26 mouse cellular contexts compared by ENCODE assay signal in genomic region chr6:136418889-136419835, GRCm38 (mm10). TPM values are rescaled to one million over a fixed set of nuclear protein-coding genes. Genes with fewer than 3 reads are reported as not detected.
DNase-seq lines count a peak whose midpoint lies in the region; ATAC-seq and TF ChIP-seq lines count a peak whose summit lies in the region.
"Had no signal": no experiment of that assay in that cellular context is flagged by ENCODE, and none has a peak within 500 bp of the region (broad histone marks: within the 10 kb centered on the region; RNA-seq: fewer than 3 reads in every experiment).

No protein-coding gene starts in this region.

- no peak for TF ChIP-seq CTCF in MEL (IDR thresholded peaks at IDR 0.05 in 2 of 3, conservative IDR thresholded peaks at IDR 0.05 in 1 of 3; ENCODE audit: control insufficient read depth in 1 of 3, insufficient read depth in 1 of 3, low read depth in 2 of 3, low read length in 3 of 3, poor library complexity in 1 of 3, severe bottlenecking in 1 of 3)

- no peak for DNase-seq in heart, adult 9 months (ENCODE audit: low spot score in 2 of 2)
- peak; percentile 29 for DNase-seq in MEL (ENCODE audit: low read depth, low spot score)
- peak; percentile 71 to 90 for DNase-seq in kidney, adult 8-10 months
- DNase-seq in kidney, postnatal 36 days: peak; percentile 72 to 87
- no peak for DNase-seq in lung, postnatal 14 days
- no peak for DNase-seq in spleen, postnatal 10 days (ENCODE audit: low spot score in 2 of 2)
- DNase-seq in left cerebral cortex, adult 11 months (ENCODE audit: low spot score): no peak
- DNase-seq: adrenal gland, adult 2 months; cerebellum, adult 11 months; cerebellum, postnatal 36 days; heart, adult 18-20 months; heart, postnatal 10 days; lung, postnatal 4 days; retina, postnatal 1 day; thymus, postnatal 4 days had no signal

- TF ChIP-seq RAD21 in MEL (IDR thresholded peaks at IDR 0.05; ENCODE audit: low read depth, low read length): no peak

- H3K79me2 ChIP-seq in MEL (ENCODE audit: control insufficient read depth, insufficient read depth, low read length, poor library complexity): no peaks in the 10 kb centered on the region

- H3K36me3 ChIP-seq in heart, embryonic 13.5 days: no peaks in the 10 kb centered on the region
- H3K36me3 ChIP-seq in MEL (ENCODE audit: control insufficient read depth in 1 of 2, insufficient read depth in 2 of 2, low read length in 2 of 2): peaks cover 0 to 2% of the 10 kb centered on the region in 2 experiments; a peak in 1 of 4 replicates
- H3K36me3 ChIP-seq: hindbrain, embryonic 13.5 days; limb, embryonic 13.5 days; midbrain, embryonic 13.5 days had no signal

- no peak for TF ChIP-seq POLR2A in MEL (IDR thresholded peaks at IDR 0.05; ENCODE audit: control insufficient read depth in 1 of 2, insufficient read depth in 1 of 2, low read depth in 1 of 2, low read length in 2 of 2, poor library complexity in 1 of 2)

- H3K27ac ChIP-seq in heart, embryonic 13.5 days (replicated peaks): 0 out of 2 replicates have a peak overlapping the region, but pooled peaks have one; percentile 17
- no peak overlapping the region for H3K27ac ChIP-seq in MEL (ENCODE audit: control insufficient read depth, low read depth, low read length)
- H3K27ac ChIP-seq: hindbrain, embryonic 13.5 days; limb, embryonic 13.5 days; midbrain, embryonic 13.5 days had no signal

- H3K4me1 ChIP-seq in heart, embryonic 13.5 days: peaks cover 18% of the 10 kb centered on the region
- peaks cover 0 to 3% of the 10 kb centered on the region in 2 experiments; a peak in 1 of 4 replicates for H3K4me1 ChIP-seq in MEL (ENCODE audit: control insufficient read depth in 1 of 2, insufficient read depth in 2 of 2, low read length in 2 of 2)
- H3K4me1 ChIP-seq: hindbrain, embryonic 13.5 days; limb, embryonic 13.5 days; midbrain, embryonic 13.5 days had no signal

- H3K9me3 ChIP-seq in heart, embryonic 13.5 days: no peaks in the 10 kb centered on the region
- H3K9me3 ChIP-seq in MEL (replicated peaks; ENCODE audit: insufficient read depth, low read length): no peaks in the 10 kb centered on the region
- H3K9me3 ChIP-seq: hindbrain, embryonic 13.5 days; limb, embryonic 13.5 days; midbrain, embryonic 13.5 days had no signal

- no peak for ATAC-seq in heart, embryonic 13.5 days (ENCODE audit: extremely low read depth, insufficient number of reproducible peaks, low FRiP score, low TSS enrichment)
- ATAC-seq: forebrain, embryonic 16.5 days; midbrain, embryonic 13.5 days had no signal

- H3K27me3 ChIP-seq in heart, embryonic 13.5 days (replicated peaks): no peaks in the 10 kb centered on the region
- H3K27me3 ChIP-seq in MEL (ENCODE audit: control insufficient read depth in 1 of 2, insufficient read depth in 2 of 2, low read length in 2 of 2): no peaks in the 10 kb centered on the region
- H3K27me3 ChIP-seq: hindbrain, embryonic 13.5 days; limb, embryonic 13.5 days; midbrain, embryonic 13.5 days had no signal

- 59% methylated on average over 17 of the region's 17 CpGs for WGBS in heart, embryonic 13.5 days

- H3K4me2 ChIP-seq in heart, embryonic 13.5 days: no peak overlapping the region
- H3K4me2 ChIP-seq: hindbrain, embryonic 13.5 days; limb, embryonic 13.5 days; midbrain, embryonic 13.5 days had no signal

- no peak overlapping the region for H3K9ac ChIP-seq in heart, embryonic 13.5 days
- H3K9ac ChIP-seq in MEL (ENCODE audit: control insufficient read depth, low read depth, low read length, poor library complexity, severe bottlenecking): no peak overlapping the region
- H3K9ac ChIP-seq: hindbrain, embryonic 13.5 days; limb, embryonic 13.5 days; midbrain, embryonic 13.5 days had no signal

- no peak overlapping the region for H3K4me3 ChIP-seq in heart, embryonic 13.5 days
- no peak overlapping the region for H3K4me3 ChIP-seq in MEL (ENCODE audit: control insufficient read depth in 1 of 2, insufficient read depth in 1 of 2, low read depth in 2 of 2, low read length in 2 of 2)
- H3K4me3 ChIP-seq: hindbrain, embryonic 13.5 days; limb, embryonic 13.5 days; midbrain, embryonic 13.5 days; myocyte had no signal

- no peak for TF ChIP-seq EP300 in MEL (IDR thresholded peaks at IDR 0.05; ENCODE audit: low read depth in 1 of 2, low read length in 2 of 2)

TF ChIP-seq in MEL, 35 proteins besides CTCF, POLR2A, EP300 and RAD21:
- TF ChIP-seq JUND (IDR thresholded peaks at IDR 0.05; ENCODE audit: low read depth, low read length) (0 out of 2 replicates have a peak, but pooled peaks have one; percentile 3), CHD2 (IDR thresholded peaks at IDR 0.05; ENCODE audit: low read length) (no peak)

RNA-seq across cellular contexts. Expression of gene E330021D16Rik, which starts 3.8 kb away (rescaled TPM):
- polyA plus RNA-seq in heart, embryonic 13.5 days (2015; fragmentation: Nextera tagmentation; extraction: Ambion mirVana): not detected in 2 replicates
- total RNA-seq in MEL (2012; rRNA removed): not detected in 2 replicates
- not detected for polyA plus RNA-seq in MEL (2012; ENCODE audit: insufficient read depth in 1 of 2, insufficient read length in 2 of 2, low read depth in 1 of 2, low replicate concordance in 2 of 2, missing spikeins in 1 of 2)
- total RNA-seq: adrenal gland, adult 2 months; CH12.LX; heart, adult 18-20 months; heart, postnatal 10 days; layer of hippocampus, postnatal 10 days; left cerebral cortex, postnatal 10 days had no signal
- polyA plus RNA-seq: adrenal gland, adult 2 months; brain, embryonic 14.5 days; forebrain, embryonic 16.5 days; hindbrain, embryonic 13.5 days; intestine, embryonic 14.5 days; limb, embryonic 13.5 days; midbrain, embryonic 13.5 days; myocyte had no signal

Comparison
In these comparisons a context has a peak if more than half of its experiments do, and no peak if none do; other contexts are left out.
1. DNase-seq: peak in MEL (single experiment), kidney, adult 8-10 months (2 of 2) and kidney, postnatal 36 days (2 of 2); none in heart, adult 9 months (0 of 2), lung, postnatal 14 days (single experiment), spleen, postnatal 10 days (0 of 2) and left cerebral cortex, adult 11 months (single experiment).